Mouse (Mus musculus) intestine, embryonic 14.5 days (tissue): ENCODE measurements around the gene Sptbn4. TPM values are rescaled to one million over a fixed set of nuclear protein-coding genes. Genes with fewer than 3 reads are reported as not detected.

Experiments used
- ATAC-seq: fragments of 200-750 bp; cut with Nextera tagmentation; replicated peaks from 2 replicates; pipeline ENCODE4 v1.8.0; 2017; ENCODE audit warnings: low read depth, moderate number of reproducible peaks, moderate TSS enrichment, moderate library complexity; ENCODE audit not compliant: low FRiP score, low TSS enrichment
- DNase-seq: peaks from one replicate; pipeline ENCODE4 v3.0.0-alpha.2; 2018; ENCODE audit warnings: low spot score
- H3K27ac ChIP-seq: fragments of 300-500 bp; sonication (generic); 2 replicates; pipeline ENCODE4 v1.5.1; 2014; ENCODE audit warnings: low read depth, mild to moderate bottlenecking, control low read depth
- H3K27me3 ChIP-seq: fragments of 300-500 bp; sonication (generic); replicated peaks from 2 replicates; pipeline ENCODE4 v1.6.1; 2014; ENCODE audit warnings: low read length, control low read depth; ENCODE audit not compliant: control insufficient read depth, insufficient read depth
- H3K36me3 ChIP-seq: fragments of 300-500 bp; sonication (generic); 2 replicates; pipeline ENCODE4 v1.6.1; 2014; ENCODE audit warnings: low read length, control low read depth; ENCODE audit not compliant: control insufficient read depth, insufficient read depth
- H3K4me1 ChIP-seq: fragments of 300-500 bp; sonication (generic); replicated peaks from 2 replicates; pipeline ENCODE4 v1.6.1; 2014; ENCODE audit warnings: low read length, control low read depth, mixed read lengths; ENCODE audit not compliant: control insufficient read depth, insufficient read depth
- H3K4me2 ChIP-seq: fragments of 300-500 bp; sonication (generic); 2 replicates; pipeline ENCODE4 v1.6.1; 2014; ENCODE audit warnings: low read length
- H3K4me3 ChIP-seq: fragments of 300-500 bp; sonication (generic); 2 replicates; pipeline ENCODE4 v1.5.1; 2014; ENCODE audit warnings: low read depth, low read length, control low read depth, mixed read lengths
- H3K9ac ChIP-seq: fragments of 300-500 bp; sonication (generic); 2 replicates; pipeline ENCODE4 v1.6.1; 2014; ENCODE audit warnings: mild to moderate bottlenecking, low read length
- H3K9me3 ChIP-seq: fragments of 300-500 bp; sonication (generic); 2 replicates; pipeline ENCODE4 v1.6.1; 2016; ENCODE audit warnings: low read length, control low read depth; ENCODE audit not compliant: control insufficient read depth
- WGBS: fragments of 180-500 bp; shearing (Covaris S2); extraction: QIAGEN DNeasy Blood & Tissue Kit; methylation state at CpG from one replicate; pipeline ENCODE4 v1.1.7; 2014; 5-methylcytosine and 5-hydroxymethylcytosine counted together
- polyA plus RNA-seq: library from polyadenylated mRNA; unstranded; fragments of >200 nt; fragmentation: Nextera tagmentation; extraction: Ambion mirVana; gene quantifications from 2 replicates; pipeline ENCODE4 v1.2.1, GENCODE M21; 2014

The Sptbn4 gene
- polyA plus RNA-seq, 1 experiment from 2014 or later, result 0.34 TPM

- Histone ChIP-seq H3K9ac (no peak overlapping the region; the same call in 1 of the 2 replicates), H3K27ac (peak overlapping the region; percentile 90), H3K4me3 (peak overlapping the region; percentile 72), H3K27me3 (no peaks in the 10 kb centered on the region), H3K9me3 (no peaks in the 10 kb centered on the region), H3K4me2 (peak overlapping the region; percentile 80), H3K36me3 (no peaks in the 10 kb centered on the region), H3K4me1 (peaks cover 19% of the 10 kb centered on the region)
- no peak for DNase-seq
- WGBS, result 14% methylated on average over 3 of the region's 3 CpGs
- no peak for ATAC-seq
Observed at GRCm38 (mm10) chr7:27357595-27357978, 89.9 kb downstream of the Sptbn4 start.

- peak within 1 kb of the TSS; percentile 53 for H3K9ac ChIP-seq
- peak within 1 kb of the TSS; percentile 80 for H3K4me2 ChIP-seq
- DNase-seq (peak; percentile 74), ATAC-seq (no peak)
- WGBS, result 2% methylated on average over 27 of the region's 27 CpGs
- H3K27ac ChIP-seq, result peak within 1 kb of the TSS; percentile 90
- H3K4me1 ChIP-seq, result peaks cover 19% of the 10 kb centered on the region
- H3K36me3 ChIP-seq, result no peaks in the 10 kb centered on the region
- H3K27me3 ChIP-seq, result no peaks in the 10 kb centered on the region
- peak within 1 kb of the TSS; percentile 72 for H3K4me3 ChIP-seq
- H3K9me3 ChIP-seq, result no peaks in the 10 kb centered on the region
Observed at GRCm38 (mm10) chr7:27356861-27357594, 90.5 kb downstream of the Sptbn4 start, which contains the start of gene Gm20479. Gene Gm20479 (minus strand): TSS chr7:27357419.

- Histone ChIP-seq H3K4me1 (peaks cover 19% of the 10 kb centered on the region), H3K4me2 (peak overlapping the region; percentile 80), H3K36me3 (0 out of 2 replicates have a peak, but pooled peaks cover 3% of the 10 kb centered on the region), H3K9ac (peak overlapping the region; percentile 53), H3K4me3 (peak overlapping the region; percentile 72), H3K27ac (peak overlapping the region; percentile 90), H3K9me3 (no peaks in the 10 kb centered on the region), H3K27me3 (no peaks in the 10 kb centered on the region)
- DNase-seq (peak; percentile 76), ATAC-seq (peak; percentile 37)
- under 1% methylated on average over 16 of the region's 16 CpGs for WGBS
Observed at GRCm38 (mm10) chr7:27356248-27356647, 91.2 kb downstream of the Sptbn4 start.

DNA sequence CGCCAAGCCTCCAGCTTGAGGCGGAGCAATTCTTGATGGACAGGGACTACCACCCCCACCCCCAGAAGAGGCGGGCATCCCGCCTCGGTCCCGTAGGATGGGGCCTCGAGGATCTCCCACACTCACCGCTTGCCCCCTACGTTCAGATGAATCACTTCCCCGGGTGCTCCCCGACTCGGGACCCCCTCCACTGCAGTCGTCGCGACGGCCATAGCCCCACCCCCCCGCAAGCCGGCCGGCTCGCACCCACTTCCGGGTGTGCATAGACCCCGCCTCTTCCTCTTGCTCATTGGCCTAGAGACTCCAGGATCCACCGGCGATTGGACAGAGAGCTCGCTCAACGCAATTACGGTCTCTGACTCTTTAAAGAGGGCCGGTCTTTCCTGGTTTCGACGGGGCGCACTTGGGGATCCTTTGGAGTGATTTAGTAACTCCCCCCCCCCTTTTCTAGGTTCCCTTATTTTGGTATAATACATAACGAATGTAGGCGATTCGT, 91.7 kb downstream of the Sptbn4 start, which contains the start of gene Shkbp1:
Shkbp1 (minus strand) TSS at position 275 of the 496 bp plus-strand sequence.
- no peaks in the 10 kb centered on the region for H3K9me3 ChIP-seq
- peaks cover 3% of the 10 kb centered on the region; the same call in 1 of the 2 replicates for H3K36me3 ChIP-seq
- peaks cover 19% of the 10 kb centered on the region for H3K4me1 ChIP-seq
- peak within 1 kb of the TSS; percentile 72 for H3K4me3 ChIP-seq
- peak within 1 kb of the TSS; percentile 90 for H3K27ac ChIP-seq
- peak; percentile 92 for DNase-seq
- H3K4me2 ChIP-seq, result peak within 1 kb of the TSS; percentile 80
- under 1% methylated on average over 34 of the region's 34 CpGs for WGBS
- peak within 1 kb of the TSS; percentile 53 for H3K9ac ChIP-seq
- peak; percentile 91 for ATAC-seq
- H3K27me3 ChIP-seq, result no peaks in the 10 kb centered on the region

DNA sequence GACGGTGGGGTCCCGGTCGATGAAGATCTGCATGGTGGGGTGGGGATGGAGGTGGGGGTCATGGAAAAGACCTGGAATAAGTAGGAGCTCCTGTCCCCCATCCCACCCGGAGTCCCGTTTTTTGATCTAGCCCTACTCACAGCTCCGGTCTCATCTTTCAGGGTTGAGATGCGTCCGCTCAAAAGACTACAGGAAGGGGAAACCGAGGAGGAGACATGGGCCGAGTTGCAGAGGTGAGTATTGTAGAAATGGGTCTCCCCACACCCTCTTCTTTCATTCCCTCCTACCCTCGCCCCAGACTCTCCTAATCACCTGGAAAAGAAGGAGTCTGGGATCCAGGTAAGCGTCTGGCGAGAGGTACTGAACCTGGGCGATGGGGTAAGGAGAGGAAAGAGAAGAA, 92.2 kb downstream of the Sptbn4 start:
- DNase-seq, result no peak
- Histone ChIP-seq H3K4me1 (peaks cover 19% of the 10 kb centered on the region), H3K9me3 (no peaks in the 10 kb centered on the region), H3K9ac (peak overlapping the region; percentile 53), H3K27ac (peak overlapping the region; percentile 90; the same call in 1 of the 2 replicates), H3K4me3 (peak overlapping the region; percentile 72), H3K36me3 (peaks cover 9% of the 10 kb centered on the region), H3K27me3 (no peaks in the 10 kb centered on the region), H3K4me2 (peak overlapping the region; percentile 80)
- no peak for ATAC-seq
- 7% methylated on average over 14 of the region's 14 CpGs for WGBS

DNA sequence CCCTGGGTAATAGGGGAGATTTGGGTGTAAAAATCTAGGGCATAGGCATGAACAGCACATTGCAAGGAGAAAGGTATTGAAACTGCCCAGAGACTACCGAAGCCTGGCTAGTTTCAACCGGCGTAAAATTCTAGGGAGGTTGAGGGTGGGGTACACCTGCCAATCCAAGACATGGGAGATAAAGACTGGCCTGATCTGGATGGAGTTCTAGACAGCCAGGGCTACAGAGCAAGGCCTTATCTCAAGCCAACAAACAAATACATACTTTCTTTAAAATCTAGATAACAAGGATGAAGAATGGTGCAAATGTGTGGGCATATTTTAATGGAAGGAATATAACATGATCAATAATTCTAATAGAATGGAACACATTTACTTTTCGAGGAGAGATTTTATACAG, 92.7 kb downstream of the Sptbn4 start:
- no peaks in the 10 kb centered on the region for H3K27me3 ChIP-seq
- H3K27ac ChIP-seq, result no peak overlapping the region
- no peak for DNase-seq
- no peaks in the 10 kb centered on the region for H3K9me3 ChIP-seq
- H3K4me3 ChIP-seq, result peak overlapping the region; percentile 72
- peaks cover 11% of the 10 kb centered on the region for H3K36me3 ChIP-seq
- H3K4me1 ChIP-seq, result peaks cover 19% of the 10 kb centered on the region
- H3K4me2 ChIP-seq, result peak overlapping the region; percentile 80
- H3K9ac ChIP-seq, result no peak overlapping the region
- no peak for ATAC-seq
- WGBS, result 42% methylated on average over 4 of the region's 4 CpGs

DNA sequence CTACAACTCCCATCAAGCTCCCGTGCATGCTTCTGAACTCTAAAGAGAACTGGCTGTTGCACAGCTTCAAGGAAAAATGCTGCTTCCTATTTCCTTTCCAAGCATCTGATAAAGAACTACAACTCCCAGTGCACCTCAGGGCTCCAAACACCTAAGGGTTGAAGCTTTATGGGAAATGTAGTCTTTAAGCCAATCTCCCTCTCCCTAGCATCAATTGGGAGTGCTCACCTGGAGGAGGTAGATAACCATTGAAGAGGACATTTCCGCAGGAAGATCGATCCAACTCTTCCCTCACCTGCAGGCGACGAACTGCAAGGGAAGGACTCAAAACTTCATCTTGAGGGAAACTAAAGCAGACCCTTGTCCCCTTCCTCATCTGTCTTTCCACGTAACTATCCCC, 93.3 kb downstream of the Sptbn4 start:
- Histone ChIP-seq H3K4me3 (no peak overlapping the region), H3K9me3 (no peaks in the 10 kb centered on the region), H3K9ac (no peak overlapping the region), H3K4me2 (peak overlapping the region; percentile 80), H3K27me3 (no peaks in the 10 kb centered on the region), H3K4me1 (peaks cover 19% of the 10 kb centered on the region), H3K27ac (no peak overlapping the region), H3K36me3 (peaks cover 14% of the 10 kb centered on the region)
- WGBS, result 25% methylated on average over 6 of the region's 6 CpGs
- ATAC-seq (no peak), DNase-seq (peak; percentile 54)

GRCm38 (mm10) chr7:27345444-27345843, 102.0 kb downstream of the Sptbn4 start:
- H3K9ac ChIP-seq, result no peak overlapping the region
- ATAC-seq (no peak), DNase-seq (no peak)
- H3K4me2 ChIP-seq, result no peak overlapping the region
- no peaks in the 10 kb centered on the region for H3K4me1 ChIP-seq
- H3K27ac ChIP-seq, result no peak overlapping the region
- no peaks in the 10 kb centered on the region for H3K27me3 ChIP-seq
- no peak overlapping the region for H3K4me3 ChIP-seq
- no peaks in the 10 kb centered on the region for H3K9me3 ChIP-seq
- H3K36me3 ChIP-seq, result peaks cover 46% of the 10 kb centered on the region
- 21% methylated on average over 6 of the region's 6 CpGs for WGBS
